Mouse (Mus musculus) adrenal gland, adult 8-10 months (tissue): Measurements from ENCODE around the gene Dlg5. TPM values are rescaled to one million over a fixed set of nuclear protein-coding genes. Genes with fewer than 3 reads are reported as not detected.

Experiments used
- DNase-seq: peaks from one replicate; pipeline ENCODE4 v3.0.0; 2022
- total RNA-seq, 4 experiments: library from RNA; stranded (reverse); gene quantifications; 2 replicates each; pipeline ENCODE4 v1.2.4; 2022

Gene Dlg5
- 10 to 100 TPM; 49.9 to 76.1 (median 55.6) TPM for total RNA-seq

DNA sequence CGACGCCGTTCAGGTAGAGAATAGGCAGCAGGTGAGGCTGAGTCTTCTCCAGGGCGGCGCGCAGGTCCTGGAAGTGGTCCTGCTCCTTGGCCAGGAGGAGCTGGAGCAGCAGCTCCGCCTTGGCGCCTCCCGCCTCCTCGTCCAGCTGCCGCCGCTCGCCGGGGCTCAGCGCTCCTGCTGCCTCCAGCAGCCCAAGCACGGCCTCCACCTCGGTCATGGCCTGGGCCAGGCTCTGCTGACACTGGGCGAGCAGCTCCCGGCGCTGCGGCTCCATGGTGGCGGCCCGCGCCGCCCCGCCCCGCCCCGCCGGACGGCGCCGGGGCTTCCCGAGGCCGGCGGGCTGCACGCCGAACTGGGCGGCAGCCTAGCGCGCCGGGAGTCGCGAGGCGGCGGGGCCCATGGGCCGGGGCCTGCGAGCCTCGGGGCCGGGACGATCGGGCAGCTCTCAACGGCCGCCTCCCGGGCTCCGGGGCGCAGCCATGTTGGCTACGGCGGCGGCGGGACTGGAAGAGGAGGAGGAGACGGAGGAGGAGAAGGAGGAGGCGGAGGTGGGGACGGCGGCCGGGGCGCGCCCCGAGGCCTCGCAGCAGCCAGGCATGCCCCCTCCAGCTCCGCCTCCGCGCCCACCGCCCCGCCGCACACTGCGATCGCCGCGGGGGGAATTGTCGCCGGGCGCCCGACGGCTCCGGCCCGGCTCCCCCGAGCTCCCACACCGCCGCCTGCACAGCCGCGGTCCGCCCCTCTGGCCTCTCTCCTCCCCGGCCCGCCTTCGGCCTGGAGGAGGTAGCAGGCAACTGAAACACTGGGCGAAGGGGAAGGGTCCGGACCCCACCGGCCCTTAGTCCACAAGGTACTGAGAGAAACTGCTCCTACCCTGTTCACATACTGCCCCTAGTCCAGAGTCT is at the start of gene Dlg5:
Dlg5 (minus strand) TSS at position 744 of the 905 bp plus-strand sequence.
- DNase-seq, result peak; percentile 42

DNA sequence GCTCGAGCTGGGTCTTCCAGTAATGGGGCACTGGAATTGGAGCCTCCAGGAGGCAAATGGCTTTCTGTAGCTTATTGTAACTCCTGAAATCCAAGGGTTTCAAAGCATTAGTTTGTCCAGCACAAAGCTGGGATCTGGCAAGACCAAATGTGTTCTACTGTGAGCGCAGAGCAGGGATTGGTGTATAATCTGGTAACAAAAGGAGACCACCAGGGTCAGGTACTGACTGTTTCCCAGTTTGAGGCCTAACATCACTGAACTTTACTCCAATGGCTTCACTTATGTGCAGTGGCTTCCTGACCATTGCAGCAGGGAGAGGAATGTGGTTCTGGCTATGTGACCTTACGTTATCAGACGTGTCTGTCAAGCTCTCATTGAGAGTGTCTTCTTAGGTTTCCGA is 47.9 kb upstream of the Dlg5 start:
- no peak for DNase-seq

DNA sequence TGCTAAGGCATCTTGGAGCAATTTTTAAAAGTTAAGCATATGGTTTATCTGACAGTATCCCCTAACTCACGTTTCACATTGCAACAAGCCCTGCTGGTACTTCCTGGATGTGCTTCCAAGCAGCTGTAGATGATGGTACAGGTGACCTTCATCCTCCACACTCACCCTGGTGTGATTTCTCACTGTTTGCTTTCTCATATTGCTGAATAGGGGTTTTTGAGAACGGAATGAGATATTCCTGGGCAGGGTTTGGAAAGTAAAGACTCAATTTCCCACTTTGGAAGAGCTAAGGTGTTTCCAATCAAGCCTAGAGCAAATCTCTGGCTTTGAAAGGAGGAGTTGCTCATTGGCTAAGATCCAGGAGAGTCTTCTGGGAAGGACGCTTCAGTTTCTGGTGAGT is 47.2 kb upstream of the Dlg5 start, which contains the start of gene E330034G19Rik:
E330034G19Rik (plus strand) TSS at position 301 of the 400 bp plus-strand sequence.
- DNase-seq, result no peak

DNA sequence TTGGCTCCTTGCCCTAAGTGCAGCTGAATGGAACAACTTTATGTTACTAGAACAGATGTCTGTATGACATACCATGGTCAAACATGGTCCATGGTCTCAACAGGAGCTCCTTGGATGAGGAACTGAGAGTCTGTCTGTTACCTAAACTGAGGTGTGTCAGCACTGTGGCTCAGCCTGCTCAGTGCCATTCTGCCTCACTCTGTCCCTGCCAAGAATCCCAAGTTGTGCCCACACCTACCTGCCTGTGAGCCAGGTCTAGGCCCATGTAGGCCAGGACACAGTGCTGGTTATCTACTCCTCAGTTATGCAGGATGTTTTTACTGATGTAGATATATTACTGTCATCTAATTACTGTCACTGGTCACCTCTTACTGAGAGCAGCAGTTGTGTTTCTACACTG is 45.0 kb upstream of the Dlg5 start:
- DNase-seq, result no peak

DNA sequence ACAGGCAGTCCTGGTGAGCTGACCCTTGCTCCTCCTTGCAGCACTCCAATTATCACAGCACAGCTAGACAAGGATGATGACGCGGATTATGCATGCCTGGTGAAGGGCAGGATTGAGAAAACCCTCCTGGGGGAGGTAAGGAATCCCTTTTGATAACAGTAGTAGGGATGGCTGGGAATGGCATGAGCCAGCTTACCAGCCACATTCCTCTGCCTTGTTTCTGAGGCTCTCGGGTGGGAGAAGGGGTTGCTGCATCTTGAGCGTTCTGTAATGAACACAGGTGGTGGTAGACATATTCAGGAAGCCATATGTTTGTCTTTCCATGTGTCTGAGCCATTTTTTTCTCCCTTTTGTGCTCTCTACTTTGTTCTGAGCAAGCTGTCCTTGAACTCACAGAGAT is 40.4 kb upstream of the Dlg5 start:
- DNase-seq, result no peak

DNA sequence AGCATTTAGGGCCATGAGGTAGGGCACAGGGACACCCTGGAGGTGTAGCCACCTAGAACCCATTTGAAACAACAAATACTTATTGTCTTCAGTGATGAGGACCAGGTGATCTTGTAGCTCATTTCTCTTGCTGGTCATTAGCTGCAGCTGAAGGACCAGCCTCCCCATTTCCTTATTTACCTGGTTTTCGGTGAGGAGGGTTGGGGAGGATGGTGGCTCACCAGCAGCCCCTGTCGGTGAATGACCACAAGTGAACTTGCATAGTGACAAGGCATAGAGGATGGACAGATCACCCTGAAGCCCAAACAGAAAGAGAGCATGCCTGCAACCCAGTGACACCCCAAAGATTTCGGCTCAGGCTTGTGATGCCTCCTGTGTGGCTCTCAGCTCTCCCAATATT is 36.6 kb upstream of the Dlg5 start:
- no peak for DNase-seq

DNA sequence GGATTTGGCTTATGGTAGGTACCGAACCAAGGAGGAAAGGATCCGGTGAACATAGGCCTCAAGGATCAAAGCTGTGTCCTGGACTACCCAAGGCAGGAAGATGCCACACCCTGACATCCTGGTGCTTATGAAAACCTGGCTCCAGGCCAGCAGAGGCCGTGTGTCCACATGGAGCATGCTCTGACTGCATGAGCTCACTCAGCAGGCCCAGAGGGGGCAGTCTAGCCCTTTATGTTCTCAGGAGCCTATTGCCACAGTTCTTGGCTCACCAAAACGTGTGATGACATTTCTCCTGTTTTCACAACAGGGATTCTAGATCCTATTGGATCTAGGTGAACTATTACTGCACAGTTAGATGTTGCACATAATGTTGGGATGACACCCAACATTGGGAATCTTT is 35.6 kb upstream of the Dlg5 start:
- DNase-seq, result no peak

DNA sequence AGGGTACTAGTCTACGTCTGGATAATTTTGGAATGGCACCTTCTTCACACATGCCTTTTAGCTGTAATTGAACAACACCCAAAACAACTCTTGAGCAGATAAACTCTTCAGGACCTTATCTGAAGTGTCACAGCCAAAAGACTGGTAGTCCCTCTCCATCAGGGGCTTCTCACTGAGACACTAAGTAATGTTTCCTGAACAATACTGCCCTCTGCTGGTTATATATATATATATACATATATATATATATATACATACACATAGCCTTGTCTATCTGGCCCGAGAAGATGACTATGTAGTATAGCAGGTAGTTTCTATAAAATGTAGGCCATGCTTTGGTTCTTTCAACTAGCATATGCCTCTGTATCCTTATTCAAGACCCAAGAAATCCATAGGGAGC is 29.8 kb upstream of the Dlg5 start:
- DNase-seq, result no peak

DNA sequence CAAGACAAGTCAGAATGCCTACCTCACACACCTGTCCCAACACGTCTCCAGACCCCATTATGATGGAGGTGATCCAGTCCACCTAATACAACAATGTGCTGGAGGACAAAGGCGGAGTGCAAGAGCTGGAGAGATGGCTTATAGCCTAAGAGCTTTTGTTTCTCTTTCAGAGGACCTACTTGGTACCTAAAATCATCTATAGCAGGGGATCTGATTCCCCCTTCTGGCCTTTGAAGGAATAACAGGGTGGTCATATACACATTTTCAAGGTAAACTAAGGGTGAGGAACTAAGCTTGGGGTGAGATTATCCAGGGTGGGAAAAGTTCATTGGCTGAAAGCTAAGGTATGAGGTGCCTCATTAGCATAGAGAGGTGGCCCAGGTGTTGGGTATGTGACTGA is 27.9 kb upstream of the Dlg5 start:
- DNase-seq, result no peak

DNA sequence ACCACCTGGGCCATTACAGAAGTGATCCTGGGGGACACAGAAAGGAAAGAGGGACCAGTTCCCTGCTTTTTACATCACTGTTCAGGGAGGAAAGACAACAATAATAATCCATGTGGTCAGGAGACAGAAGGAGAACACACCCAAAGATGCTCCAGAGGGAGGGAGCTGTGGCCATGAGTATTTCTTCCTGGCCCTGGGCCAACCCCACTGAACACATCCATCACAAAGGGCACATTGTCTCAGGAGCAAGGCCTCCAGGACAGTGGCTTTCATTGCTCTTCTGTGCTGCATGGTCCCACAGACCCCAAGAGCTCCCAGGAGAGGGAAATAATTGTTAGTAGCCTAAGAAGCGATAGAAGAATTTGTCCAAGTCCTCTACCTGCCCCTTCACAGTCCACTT is 23.9 kb upstream of the Dlg5 start:
- DNase-seq, result no peak

DNA sequence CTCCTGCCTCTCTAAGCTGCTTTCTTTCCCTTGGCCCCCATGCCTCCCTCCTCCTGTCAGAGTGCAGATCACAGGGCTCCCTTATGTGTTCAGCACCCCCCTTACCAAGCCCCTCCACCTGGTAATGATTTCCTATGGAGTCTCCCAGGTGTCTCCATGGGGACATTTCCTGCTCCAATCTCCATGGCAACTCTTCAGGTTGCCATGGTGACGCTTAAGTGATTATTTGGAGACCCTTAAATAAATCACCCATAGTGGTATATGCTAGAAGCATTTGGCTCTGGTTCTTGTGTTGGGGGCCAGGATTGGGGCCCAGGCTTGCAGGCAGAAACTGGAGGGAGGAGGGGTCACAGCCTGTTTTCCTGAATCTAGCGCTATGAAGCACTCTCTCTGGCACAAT is 17.2 kb upstream of the Dlg5 start:
- DNase-seq, result no peak

DNA sequence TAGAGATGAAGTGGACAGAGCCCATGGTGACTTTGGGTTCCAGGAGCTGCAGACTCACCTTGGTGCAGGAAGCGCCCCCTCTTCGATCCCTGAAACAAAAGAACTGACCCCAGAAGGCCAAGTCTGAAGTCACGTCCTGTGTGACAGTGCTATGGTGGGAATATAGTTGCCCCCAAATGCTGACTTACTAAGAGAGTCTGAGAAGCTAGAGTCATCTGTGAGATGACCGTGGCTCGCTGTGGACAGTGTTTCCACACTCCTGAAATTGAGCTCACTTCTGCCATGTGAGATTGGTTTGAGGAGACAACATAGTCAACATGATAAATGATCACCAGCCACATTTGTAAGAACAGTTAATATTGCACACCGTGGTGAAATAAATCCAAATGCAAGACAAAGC is 16.7 kb upstream of the Dlg5 start:
- no peak for DNase-seq

DNA sequence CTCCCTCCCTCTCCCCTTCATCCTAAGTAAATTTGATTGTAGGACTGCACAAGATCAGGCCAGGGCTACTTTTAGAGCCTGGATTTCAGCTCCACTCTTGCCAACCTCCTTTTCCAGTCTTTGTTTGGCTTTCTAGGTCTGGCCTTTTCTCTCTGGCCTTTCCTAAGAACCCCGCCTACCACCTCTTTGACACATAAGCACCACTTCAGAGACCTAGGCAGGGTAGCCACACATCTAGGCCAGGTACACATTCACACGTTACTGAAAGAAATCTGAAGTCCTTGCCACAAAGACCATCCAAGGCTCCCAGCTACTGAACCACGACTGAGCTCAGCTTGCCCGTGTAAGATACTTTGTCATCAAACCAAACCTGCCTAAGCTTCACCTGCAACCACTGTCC is 14.7 kb upstream of the Dlg5 start:
- DNase-seq, result no peak

DNA sequence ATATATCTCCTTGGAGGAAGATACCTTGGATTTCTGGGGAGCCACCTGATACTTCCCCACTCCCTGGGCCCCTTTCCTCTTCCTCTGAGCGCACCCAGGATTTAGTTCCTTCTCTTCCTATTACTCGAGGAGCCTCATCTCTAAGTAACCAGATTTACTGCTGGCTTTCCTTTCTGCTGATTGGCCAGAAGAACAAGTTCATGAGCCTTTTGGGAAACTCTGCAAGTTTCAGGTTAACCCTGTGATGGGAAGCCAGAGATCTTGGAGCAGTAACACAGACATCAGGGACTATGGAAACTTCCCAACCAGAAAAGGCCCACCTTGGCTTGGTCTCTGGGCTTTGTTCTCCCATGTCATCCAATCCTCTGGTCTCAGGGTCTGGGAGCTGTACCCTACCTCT is 10.2 kb upstream of the Dlg5 start:
- no peak for DNase-seq

DNA sequence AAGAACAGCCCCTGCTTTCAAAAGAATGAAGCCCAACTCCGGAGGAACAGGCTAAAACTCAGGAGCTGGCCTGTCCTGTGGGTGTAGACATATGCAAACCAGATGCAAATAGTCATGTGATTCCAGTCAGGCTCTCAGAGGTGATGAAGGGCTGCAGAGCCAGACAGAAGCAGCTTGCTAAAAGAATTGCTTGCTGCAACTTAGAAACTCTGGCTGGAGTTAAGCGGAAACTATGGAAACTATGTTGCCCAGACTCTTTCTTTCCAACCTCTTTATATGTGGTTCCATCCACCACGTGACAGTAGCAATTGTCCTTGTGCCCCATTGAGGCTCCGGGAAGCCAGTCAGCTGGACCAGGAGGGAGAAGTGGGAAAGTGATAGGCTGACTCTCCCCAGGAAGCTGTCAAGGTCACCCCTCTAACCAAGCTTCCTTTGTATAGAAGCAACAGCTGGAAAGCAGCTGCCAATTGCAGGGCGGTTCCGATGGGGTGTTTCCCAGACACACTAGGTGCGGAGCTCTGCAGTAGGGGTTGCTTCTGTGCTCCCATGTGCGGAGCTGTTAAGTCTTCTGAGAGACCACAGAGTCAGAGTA is 8.0 kb upstream of the Dlg5 start:
- DNase-seq, result no peak

DNA sequence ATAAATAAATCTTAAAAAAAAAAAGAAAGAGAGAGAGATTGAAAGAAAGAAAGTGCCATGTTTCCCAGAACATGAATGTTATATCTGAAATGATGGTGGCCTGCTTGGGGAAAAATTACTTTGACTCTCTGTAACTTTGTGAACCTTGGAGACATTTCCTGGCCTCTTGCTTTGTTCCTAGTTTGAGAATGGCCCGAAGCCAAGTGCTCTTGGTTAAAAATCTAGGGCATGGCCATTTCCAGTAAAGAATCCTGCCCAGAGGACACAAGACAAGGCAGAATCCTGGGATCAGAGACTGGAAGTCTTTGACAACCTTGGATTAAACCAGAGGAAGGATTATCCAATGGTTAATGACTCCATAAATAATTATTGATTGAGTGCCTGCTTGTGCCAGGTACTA is 5.6 kb upstream of the Dlg5 start:
- DNase-seq, result no peak

DNA sequence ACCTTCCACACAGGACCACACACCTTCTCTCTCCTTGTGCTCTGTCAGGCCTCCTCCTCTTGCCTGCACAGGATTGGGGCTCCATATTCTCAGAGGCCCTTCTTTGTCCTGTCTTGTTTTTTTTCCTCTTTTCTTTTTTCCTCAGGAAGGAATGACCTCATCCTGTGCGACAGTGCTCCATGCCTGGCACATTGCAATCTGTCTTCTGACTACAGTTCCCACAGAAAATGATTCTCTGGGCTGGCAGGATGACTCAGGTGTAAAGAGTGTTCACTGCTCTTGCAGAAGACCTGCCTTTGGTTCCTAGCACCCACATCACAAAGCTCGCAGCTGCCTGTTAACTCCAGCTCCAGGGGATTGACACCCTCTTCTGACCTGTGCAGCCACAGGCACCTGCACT is 4.2 kb upstream of the Dlg5 start:
- DNase-seq, result no peak

DNA sequence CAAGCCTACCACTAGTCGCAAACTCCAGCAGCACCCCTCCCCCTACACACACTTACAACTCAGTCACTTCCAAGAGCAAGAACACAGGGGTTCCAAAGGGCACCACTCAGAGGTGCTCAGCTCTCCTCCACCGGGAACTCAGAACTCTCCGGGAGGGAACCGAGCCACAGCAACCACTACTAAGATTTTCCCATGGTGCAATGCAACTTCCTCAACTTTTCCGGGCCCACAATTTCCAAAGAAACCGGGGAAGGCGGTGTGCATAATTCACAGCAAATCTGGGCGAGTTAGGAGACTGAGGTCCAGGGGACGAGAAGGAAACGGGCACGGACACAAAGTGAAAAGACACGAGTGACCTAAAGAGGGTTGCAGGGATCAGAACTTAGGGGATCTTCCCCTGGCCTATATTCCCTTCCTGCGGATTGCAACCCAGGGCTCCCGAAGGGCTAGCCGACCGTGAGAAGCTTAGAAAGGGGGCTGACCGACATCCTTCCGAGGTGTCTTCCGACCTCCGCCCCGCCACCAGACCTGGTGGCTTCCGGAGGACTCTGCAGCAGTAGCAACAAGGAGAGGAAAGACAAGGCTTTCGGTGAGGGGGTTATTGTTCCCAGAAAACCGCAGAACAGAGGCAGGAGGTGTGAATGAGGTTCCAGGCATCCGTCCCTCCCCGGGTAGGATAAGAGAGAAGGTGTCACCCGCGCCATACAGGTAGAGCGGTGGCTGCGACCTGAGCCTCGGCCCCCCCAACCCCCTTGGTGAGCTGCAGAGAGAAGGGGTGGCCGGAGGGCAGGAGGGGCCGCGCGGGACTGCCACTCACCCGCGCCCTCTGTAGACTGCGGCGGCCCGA is 1.2 kb downstream of the Dlg5 start:
- DNase-seq, result no peak

DNA sequence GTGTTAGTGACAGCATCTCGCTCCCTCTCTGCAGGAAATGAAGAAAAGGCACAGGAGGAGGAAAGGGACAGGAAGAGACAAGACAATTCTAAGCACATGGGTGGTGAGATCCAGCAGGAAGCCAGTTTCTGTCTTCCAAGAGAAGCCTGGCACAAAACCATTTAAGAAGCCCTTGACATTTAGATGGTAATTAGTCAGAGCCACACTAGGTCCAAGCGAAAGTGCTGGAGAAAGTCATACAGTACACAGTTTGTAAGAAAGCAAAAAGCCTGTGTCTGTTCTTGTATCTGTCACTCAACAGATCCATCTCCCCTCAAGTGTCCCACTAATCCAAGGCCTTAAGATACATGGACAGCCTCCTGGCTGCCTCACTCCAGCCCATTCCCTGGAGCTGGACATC is 3.7 kb downstream of the Dlg5 start:
- DNase-seq, result no peak

DNA sequence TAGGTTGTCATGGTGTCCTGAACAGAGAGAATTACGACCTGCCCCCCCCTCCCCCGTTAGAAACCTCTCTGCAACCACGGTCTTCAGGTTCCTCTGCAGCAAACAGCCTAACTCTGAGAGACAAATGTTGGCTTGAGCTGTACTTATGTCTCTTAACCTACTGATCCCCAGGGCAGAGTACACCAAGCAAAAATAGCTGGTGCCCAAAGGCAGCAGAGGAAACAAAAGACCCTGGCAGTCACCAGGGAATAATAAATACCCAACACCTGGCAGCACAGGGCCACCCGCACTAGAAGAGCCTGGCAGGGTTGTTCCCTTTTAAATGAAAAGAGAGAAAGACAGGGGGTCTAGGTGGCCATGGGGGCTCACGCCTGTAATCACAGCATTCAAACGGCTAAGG is 4.9 kb downstream of the Dlg5 start:
- no peak for DNase-seq

DNA sequence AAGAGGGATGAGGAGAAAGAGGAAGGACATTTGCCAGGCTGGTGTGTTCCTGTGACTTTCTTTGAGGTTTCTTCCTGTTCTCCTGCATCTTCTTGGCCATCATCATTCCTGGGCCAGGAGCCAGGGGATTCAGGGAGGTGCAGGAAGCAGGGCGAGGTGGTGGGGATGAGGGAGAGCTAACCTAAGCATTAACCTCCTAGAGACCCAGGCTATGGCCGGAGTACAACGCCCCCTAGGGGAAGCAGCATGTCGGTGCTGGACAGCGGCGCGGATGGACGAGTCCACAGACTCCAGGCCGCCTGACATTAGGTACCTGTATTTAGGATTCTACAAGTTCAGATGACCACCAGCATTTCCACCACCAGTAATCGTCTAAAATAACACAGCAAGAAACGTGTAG is 6.1 kb downstream of the Dlg5 start:
- no peak for DNase-seq

DNA sequence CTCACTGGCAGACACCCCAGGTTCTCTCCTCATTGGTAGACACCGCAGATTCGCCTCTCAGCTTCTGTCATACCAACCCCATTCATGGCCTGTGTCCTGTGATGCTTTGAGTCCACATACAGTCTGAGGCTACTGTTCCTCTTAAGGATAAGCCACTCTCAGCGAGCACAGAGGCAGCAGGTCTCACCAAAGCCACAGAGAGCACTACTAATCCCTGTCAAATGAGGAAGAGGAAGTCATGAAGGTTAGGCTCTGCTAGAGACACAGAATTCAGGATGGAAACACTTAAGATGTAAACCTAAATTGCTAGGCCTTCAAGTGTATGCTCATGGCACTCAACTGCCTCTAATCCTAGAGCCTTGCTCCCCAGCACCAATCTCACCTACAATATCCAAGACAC is 9.8 kb downstream of the Dlg5 start:
- DNase-seq, result no peak

DNA sequence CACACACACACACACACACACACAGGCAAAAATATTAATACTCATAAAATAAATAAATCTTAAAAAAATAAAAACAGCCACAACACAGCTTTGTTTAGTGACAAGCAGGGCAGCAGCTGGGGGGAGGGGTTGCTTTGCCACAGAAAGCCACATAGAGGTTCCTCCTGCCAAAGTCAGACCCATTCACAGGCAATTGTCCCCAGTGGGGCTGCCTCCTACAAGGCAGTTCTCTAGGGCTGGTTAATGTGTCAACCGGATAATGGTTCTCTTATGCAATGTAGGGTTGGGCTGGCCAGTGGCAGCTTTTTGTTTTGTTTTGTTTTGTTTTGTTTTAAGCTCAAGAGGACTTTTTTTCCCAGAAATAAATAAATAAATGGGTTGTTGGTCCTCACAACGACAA is 11.3 kb downstream of the Dlg5 start:
- DNase-seq, result no peak
